Mouse (Mus musculus) skeletal muscle tissue, adult 2 months (tissue): ENCODE results near the gene Marc1.
A peak's percentile ranks its signal among the peaks of the same experiment; 100 is the strongest.

Experiments used
- DNase-seq: peaks from one replicate; pipeline ENCODE4 v3.0.0-alpha.2; 2012; ENCODE audit warnings: low read depth, low spot score

Gene Marc1

GRCm38 (mm10) chr1:184762941-184763340, 48.2 kb downstream of the Marc1 start:
- DNase-seq = no peak

- DNase-seq = no peak
Measured at GRCm38 (mm10) chr1:184761988-184762387, 49.1 kb downstream of the Marc1 start.

- no peak for DNase-seq
Measured at GRCm38 (mm10) chr1:184752671-184753070, 58.4 kb downstream of the Marc1 start.

GRCm38 (mm10) chr1:184750114-184750664, 60.9 kb downstream of the Marc1 start:
- DNase-seq = no peak

- DNase-seq = peak; percentile 72
Measured at GRCm38 (mm10) chr1:184748692-184749152, 62.4 kb downstream of the Marc1 start.

GRCm38 (mm10) chr1:184737876-184738479, 73.1 kb downstream of the Marc1 start:
- DNase-seq = peak; percentile 64

GRCm38 (mm10) chr1:184737228-184737627, 73.9 kb downstream of the Marc1 start:
- DNase-seq = no peak
